Mouse (Mus musculus) heart, postnatal 0 days (tissue): Measurements from ENCODE around the gene Sertad2.

Source experiments
- CTCF ChIP-seq: IDR thresholded peaks from 2 replicates; pipeline ENCODE4 v1.5.1; 2016; ENCODE audit warnings: antibody characterized with exemption, control low read depth, low read depth
- EP300 ChIP-seq: IDR thresholded peaks from 2 replicates; pipeline ENCODE4 v1.6.1; 2016; ENCODE audit warnings: antibody characterized with exemption, low read depth

DNA sequence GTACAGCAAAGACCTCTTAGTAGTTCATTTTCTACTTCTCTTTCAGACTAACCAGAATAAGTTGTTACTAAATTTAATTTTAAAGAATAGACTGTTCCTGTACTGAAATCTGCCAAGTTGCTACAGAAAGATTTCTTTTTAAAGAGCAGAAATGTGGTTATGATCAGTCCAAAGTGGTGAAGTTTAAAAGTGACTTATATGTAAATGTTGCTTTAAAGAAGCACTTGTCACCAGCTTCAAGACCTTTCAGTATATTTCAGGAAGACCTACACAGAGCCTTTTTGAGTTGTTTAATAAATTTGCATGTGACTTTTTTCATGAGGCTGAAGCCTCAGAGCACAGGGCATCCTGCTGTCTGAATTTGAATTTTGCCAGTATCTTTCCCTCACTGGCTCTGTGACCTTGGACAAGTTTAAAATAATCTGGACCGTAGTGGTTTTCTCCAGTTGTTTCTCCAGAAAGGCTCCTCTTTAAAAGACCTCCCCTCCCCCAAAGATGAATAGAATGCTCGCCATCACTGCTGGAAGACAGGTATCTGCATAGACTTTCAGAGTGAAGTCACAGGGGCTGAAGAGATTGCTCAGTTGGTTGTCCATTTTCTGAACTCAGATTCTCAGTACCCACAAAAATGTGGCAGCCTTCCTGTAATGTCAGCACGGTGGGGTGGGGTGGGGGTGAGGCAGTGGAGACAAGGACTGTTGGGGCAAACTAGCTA, 1.9 kb downstream of the Sertad2 start:
- TF ChIP-seq EP300 (no peak), CTCF (no peak)
